Mouse (Mus musculus): ENCODE data around the gene Gm37240.

GRCm38 (mm10) chr3:84500491-84500890, 1386.8 kb downstream of the Gm37240 start:
- TF ChIP-seq CHD2 (IDR thresholded peaks at IDR 0.05; ENCODE audit: low read depth, low read length) (no peak), HCFC1 (IDR thresholded peaks at IDR 0.05; ENCODE audit: borderline replicate concordance, insufficient read depth, low read length) (no peak)

Data from ES-E14 (cell line).